Mouse (Mus musculus) Patski (cell line): ENCODE data around the gene Slc36a3. TPM values are rescaled to one million over a fixed set of nuclear protein-coding genes. Genes with fewer than 3 reads are reported as not detected.
"Not testable (repeated sequence)": the region's sequence is repeated elsewhere in the genome, so short reads cannot be mapped to it uniquely, and the experiment has no call there.

Experiments
- ATAC-seq: fragments of 100-300 bp; one replicate; pipeline ENCODE4 v1.8.0; 2021
- CTCF ChIA-PET: fragments of 350-600 bp; sonication (Branson Sonifier 250); formaldehyde crosslinking; loops from one replicate; lab custom pipeline; 2022; ENCODE audit warnings: inconsistent platforms; lab: Charles Lee
- POLR2A ChIA-PET: fragments of 350-600 bp; sonication (Branson Sonifier 250); formaldehyde crosslinking; loops from one replicate; lab custom pipeline; 2022; ENCODE audit warnings: antibody characterized with exemption, inconsistent platforms; lab: Charles Lee
- DNase-seq: peaks from one replicate; pipeline ENCODE4 v3.0.0-alpha.2; 2011; ENCODE audit warnings: low read depth, low spot score
- H3K27me3 ChIP-seq: fragments of 371-371 bp; one replicate; pipeline ENCODE4 v1.5.1; 2021
- CTCF ChIP-seq: fragments of 100-300 bp; IDR thresholded peaks from one replicate; pipeline ENCODE4 v1.5.1; 2021
- in situ Hi-C: fragments of 300-500 bp; cut with MboI; formaldehyde crosslinking; loops from 3 replicates; pipeline ENCODE4 v1.11.1; 2018; ENCODE audit warnings: low pct_unique_long_range_greater_than_20kb, mixed read lengths
- polyA plus RNA-seq: library from polyadenylated mRNA; unstranded; gene quantifications from one replicate; pipeline ENCODE4 v1.2.3, GENCODE M21; 2021

Gene Slc36a3
- polyA plus RNA-seq, 1 experiment from 2014 or later, result not detected

GRCm38 (mm10) chr11:55128411-55128810 is 23.1 kb downstream of the Slc36a3 start:
- ATAC-seq (no peak), DNase-seq (no peak)
- TF ChIP-seq CTCF, result no peak
- in situ Hi-C loops, result no loop called here
- no peaks in the 10 kb centered on the region for H3K27me3 ChIP-seq
- ChIA-PET POLR2A (no interaction called here), CTCF (interaction anchor here (0.9 to 2.1 kb wide), 2 partner anchors 10 to 41 kb away, joined by 3 to 5 read pairs; no protein-coding TSS in a partner anchor)

GRCm38 (mm10) chr11:55127937-55128336 is 23.6 kb downstream of the Slc36a3 start:
- no peaks in the 10 kb centered on the region for H3K27me3 ChIP-seq
- peak; percentile 73 for DNase-seq
- POLR2A ChIA-PET, result no interaction called here
- TF ChIP-seq CTCF, result no peak
- in situ Hi-C loops, result no loop called here
- CTCF ChIA-PET, result interaction anchor here (0.9 kb wide), 1 partner anchor 10 kb away, joined by 3 read pairs; no protein-coding TSS in a partner anchor
- ATAC-seq, result peak; percentile 93

- ATAC-seq (no peak), DNase-seq (no peak)
- no peaks in the 10 kb centered on the region for H3K27me3 ChIP-seq
- ChIA-PET CTCF (no interaction called here), POLR2A (no interaction called here)
- in situ Hi-C loops, result no loop called here
- TF ChIP-seq CTCF, result no peak
Observed at GRCm38 (mm10) chr11:55126663-55127062, 24.8 kb downstream of the Slc36a3 start.

- DNase-seq, result no peak
- ATAC-seq, result no peak
- no peak for TF ChIP-seq CTCF
- ChIA-PET POLR2A (interaction anchor here (0.9 kb wide), 1 partner anchor 11 kb away, joined by 3 read pairs; no protein-coding TSS in a partner anchor), CTCF (no interaction called here)
- H3K27me3 ChIP-seq, result no peaks in the 10 kb centered on the region
- in situ Hi-C loops, result no loop called here
Observed at GRCm38 (mm10) chr11:55121430-55121829, 30.1 kb downstream of the Slc36a3 start.

GRCm38 (mm10) chr11:55120821-55121271 is 30.7 kb downstream of the Slc36a3 start:
- POLR2A ChIA-PET, result interaction anchor here (0.9 kb wide), 1 partner anchor 11 kb away, joined by 3 read pairs; no protein-coding TSS in a partner anchor
- no peak for ATAC-seq
- in situ Hi-C loops, result no loop called here
- no peak for TF ChIP-seq CTCF
- CTCF ChIA-PET, result no interaction called here
- no peak for DNase-seq
- H3K27me3 ChIP-seq, result no peaks in the 10 kb centered on the region

GRCm38 (mm10) chr11:55120279-55120678 is 31.2 kb downstream of the Slc36a3 start:
- in situ Hi-C loops, result no loop called here
- POLR2A ChIA-PET, result interaction anchor here (0.6 kb wide), 1 partner anchor 34 kb away, joined by 4 read pairs; no protein-coding TSS in a partner anchor
- no peak for ATAC-seq

GRCm38 (mm10) chr11:55117031-55117430 is 34.5 kb downstream of the Slc36a3 start:
- ATAC-seq (no peak), DNase-seq (no peak)
- in situ Hi-C loops, result no loop called here
- ChIA-PET CTCF (no interaction called here), POLR2A (no interaction called here)
- no peaks in the 10 kb centered on the region for H3K27me3 ChIP-seq
- no peak for TF ChIP-seq CTCF

More at GRCm38 (mm10) chr11:55120279-55120678, 31.2 kb downstream of the Slc36a3 start:
- TF ChIP-seq CTCF, result no peak
- H3K27me3 ChIP-seq, result no peaks in the 10 kb centered on the region
- no peak for DNase-seq
- CTCF ChIA-PET, result interaction anchor here (0.7 kb wide), 1 partner anchor 12 kb away, joined by 3 read pairs; no protein-coding TSS in a partner anchor

- no peak for TF ChIP-seq CTCF
- in situ Hi-C loops, result no loop called here
- ChIA-PET CTCF (no interaction called here), POLR2A (no interaction called here)
- DNase-seq (no peak), ATAC-seq (no peak)
- no peaks in the 10 kb centered on the region for H3K27me3 ChIP-seq
Observed at GRCm38 (mm10) chr11:55116004-55116403, 35.5 kb downstream of the Slc36a3 start.

GRCm38 (mm10) chr11:55114291-55114690 is 37.2 kb downstream of the Slc36a3 start:
- ATAC-seq (no peak), DNase-seq (no peak)
- POLR2A ChIA-PET, result no interaction called here
- no peaks in the 10 kb centered on the region for H3K27me3 ChIP-seq
- no peak for TF ChIP-seq CTCF
- CTCF ChIA-PET, result no interaction called here
- in situ Hi-C loops, result no loop called here

GRCm38 (mm10) chr11:55113861-55114250 is 37.7 kb downstream of the Slc36a3 start:
- CTCF ChIA-PET, POLR2A ChIA-PET, ATAC-seq, H3K27me3 ChIP-seq, DNase-seq, in situ Hi-C loops: not testable (repeated sequence)

GRCm38 (mm10) chr11:55113209-55113860 is 38.2 kb downstream of the Slc36a3 start:
- ChIA-PET CTCF (no interaction called here), POLR2A (no interaction called here)
- ATAC-seq (no peak), DNase-seq (no peak)
- TF ChIP-seq CTCF, result no peak
- no peaks in the 10 kb centered on the region for H3K27me3 ChIP-seq
- in situ Hi-C loops, result no loop called here
